Mouse (Mus musculus) G1E (cell line): ENCODE results near the gene 2210017I01Rik.

Source experiments
- CTCF ChIP-seq: IDR thresholded peaks from 2 replicates; pipeline ENCODE4 v1.5.1; 2012; ENCODE audit warnings: low read depth, low read length, inconsistent platforms, mixed read lengths
- GATA2 ChIP-seq: IDR thresholded peaks from 2 replicates; pipeline ENCODE4 v1.6.1; 2012; ENCODE audit warnings: low read depth, low read length, inconsistent platforms, borderline replicate concordance
- POLR2AphosphoS5 ChIP-seq: IDR thresholded peaks from 2 replicates; pipeline ENCODE4 v1.6.1; 2012; ENCODE audit warnings: low read depth, low read length, inconsistent platforms; ENCODE audit not compliant: insufficient replicate concordance

DNA sequence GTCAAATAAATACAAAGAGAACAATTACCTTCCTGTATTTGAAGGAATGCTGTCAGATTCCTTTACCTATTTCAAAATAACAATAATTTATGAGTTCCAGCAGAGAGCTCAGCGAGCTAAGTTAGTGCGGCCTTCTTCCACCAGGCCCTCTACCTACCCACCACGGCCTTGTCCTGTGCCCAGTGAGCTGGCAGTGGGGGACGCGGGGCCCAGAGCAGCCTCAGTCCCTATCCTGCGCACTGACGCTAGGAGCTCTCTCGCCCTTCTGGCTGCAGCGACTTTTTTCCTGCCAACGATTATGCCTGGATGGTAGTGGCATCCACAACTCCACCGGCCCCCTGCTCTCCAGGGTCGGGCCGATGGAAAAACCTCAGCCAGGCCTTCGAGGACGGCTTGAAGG lies 32.6 kb upstream of the 2210017I01Rik start:
- no peak for TF ChIP-seq CTCF
- no peak for TF ChIP-seq GATA2
- no peak for TF ChIP-seq POLR2AphosphoS5
